Mouse (Mus musculus) E14TG2a.4 (cell line): Measurements from ENCODE around the gene Cryl1.

ENCODE experiments used
- CTCF ChIP-seq: conservative IDR thresholded peaks from 2 replicates; pipeline ENCODE4 v1.5.1; 2014; ENCODE audit warnings: low read length
- NANOG ChIP-seq: IDR thresholded peaks from 2 replicates; pipeline ENCODE4 v1.6.1; 2014; ENCODE audit warnings: borderline replicate concordance, low read length, mixed read lengths
- POU5F1 ChIP-seq: IDR thresholded peaks from 2 replicates; pipeline ENCODE4 v1.6.1; 2014; ENCODE audit warnings: low read length, borderline replicate concordance

GRCm38 (mm10) chr14:57300530-57300929 lies 97.8 kb downstream of the Cryl1 start:
- TF ChIP-seq CTCF = no peak
- no peak for TF ChIP-seq NANOG
- no peak for TF ChIP-seq POU5F1
